Mouse (Mus musculus): ENCODE data around the gene Gm10392.
"Not testable (repeated sequence)": the region's sequence is repeated elsewhere in the genome, so short reads cannot be mapped to it uniquely, and the experiment has no call there.

The Gm10392 gene

GRCm38 (mm10) chr11:77519043-77519442 lies at the start of gene Gm10392:
TSS of gene Gm10392 (minus strand) at chr11:77519198.
- DNase-seq (ENCODE audit: extremely low read depth, low read depth, low spot score): no peak

- DNase-seq (ENCODE audit: extremely low read depth, low read depth, low spot score): peak; percentile 30
Measured at GRCm38 (mm10) chr11:77545261-77545660, 26.3 kb upstream of the Gm10392 start.

GRCm38 (mm10) chr11:77532202-77532846 lies 13.3 kb upstream of the Gm10392 start:
- no peak for DNase-seq (ENCODE audit: extremely low read depth, low read depth, low spot score)

- DNase-seq (ENCODE audit: extremely low read depth, low read depth, low spot score): no peak
Measured at GRCm38 (mm10) chr11:77530862-77531261, 11.9 kb upstream of the Gm10392 start.

- no peak for DNase-seq (ENCODE audit: extremely low read depth, low read depth, low spot score)
Measured at GRCm38 (mm10) chr11:77529644-77530043, 10.6 kb upstream of the Gm10392 start.

GRCm38 (mm10) chr11:77528420-77528819 lies 9.4 kb upstream of the Gm10392 start:
- not testable (repeated sequence) for DNase-seq (ENCODE audit: extremely low read depth, low read depth, low spot score)

- no peak for DNase-seq (ENCODE audit: extremely low read depth, low read depth, low spot score)
Measured at GRCm38 (mm10) chr11:77525804-77526486, 6.9 kb upstream of the Gm10392 start.

- DNase-seq (ENCODE audit: extremely low read depth, low read depth, low spot score): no peak
Measured at GRCm38 (mm10) chr11:77520601-77521529, 1.9 kb upstream of the Gm10392 start.

GRCm38 (mm10) chr11:77518051-77518798 lies 773 bp downstream of the Gm10392 start:
- DNase-seq (ENCODE audit: extremely low read depth, low read depth, low spot score): no peak

- DNase-seq (ENCODE audit: extremely low read depth, low read depth, low spot score): no peak
Measured at GRCm38 (mm10) chr11:77516553-77517425, 2.2 kb downstream of the Gm10392 start.

GRCm38 (mm10) chr11:77515637-77516552 lies 3.1 kb downstream of the Gm10392 start, which contains the start of gene Trp53i13:
TSS of gene Trp53i13 (minus strand) at chr11:77515980.
- no peak for DNase-seq (ENCODE audit: extremely low read depth, low read depth, low spot score)

GRCm38 (mm10) chr11:77514832-77515636 lies 4.0 kb downstream of the Gm10392 start, which contains the start of gene Abhd15:
TSS of gene Abhd15 (plus strand) at chr11:77515121.
- DNase-seq (ENCODE audit: extremely low read depth, low read depth, low spot score): no peak

GRCm38 (mm10) chr11:77514281-77514831 lies 4.6 kb downstream of the Gm10392 start:
- no peak for DNase-seq (ENCODE audit: extremely low read depth, low read depth, low spot score)

GRCm38 (mm10) chr11:77513811-77514170 lies 5.2 kb downstream of the Gm10392 start:
- DNase-seq (ENCODE audit: extremely low read depth, low read depth, low spot score): no peak

- DNase-seq (ENCODE audit: extremely low read depth, low read depth, low spot score): no peak
Measured at GRCm38 (mm10) chr11:77512891-77513810, 5.8 kb downstream of the Gm10392 start.

- DNase-seq (ENCODE audit: extremely low read depth, low read depth, low spot score): no peak
Measured at GRCm38 (mm10) chr11:77511336-77511735, 7.7 kb downstream of the Gm10392 start.
